Mouse (Mus musculus) heart, adult 2 months (tissue): ENCODE data around the gene Cxcr5.

Experiments
- CTCF ChIP-seq: fragments of 200-600 bp; IDR thresholded peaks from 2 replicates; pipeline ENCODE4 v1.8.1; 2022; ENCODE audit warnings: antibody characterized with exemption, mild to moderate bottlenecking, moderate library complexity
- POLR2A ChIP-seq: fragments of 200-500 bp; IDR thresholded peaks from 2 replicates; pipeline ENCODE4 v1.6.1; 2011; ENCODE audit warnings: mild to moderate bottlenecking, low read depth, low read length, control low read depth; ENCODE audit not compliant: insufficient read depth

DNA sequence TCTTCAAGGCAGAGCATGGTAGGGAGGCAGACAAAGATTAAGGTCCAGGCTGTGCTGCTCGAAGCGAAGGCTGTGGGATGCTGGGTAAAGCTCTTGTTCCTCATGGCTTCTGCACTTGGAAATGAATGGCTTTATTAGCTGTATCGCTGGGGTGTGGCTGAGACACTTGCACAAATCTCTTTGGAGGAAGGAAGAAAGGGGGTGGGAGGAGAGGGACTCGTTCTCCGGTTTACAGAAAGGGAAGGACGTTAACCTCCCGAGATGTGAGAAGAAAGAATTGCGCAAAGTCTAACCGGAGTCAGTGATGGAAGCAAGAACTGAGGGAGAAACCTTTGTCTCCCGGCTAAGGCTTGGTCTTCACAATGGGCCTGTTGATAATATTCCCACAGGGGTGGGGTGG is 10.5 kb downstream of the Cxcr5 start:
- TF ChIP-seq CTCF = no peak
- TF ChIP-seq POLR2A = no peak
